Mouse (Mus musculus) MEL (cell line): ENCODE measurements around the gene Rnf7.

Experiments
- CTCF ChIP-seq, 3 experiments: IDR thresholded peaks in 2 of 3; conservative IDR thresholded peaks in 1 of 3; 2 replicates each; pipeline ENCODE4 v1.5.1; 2011 to 2012; ENCODE audit warnings: low read length in 3 of 3, low read depth in 2 of 3, mild to moderate bottlenecking in 2 of 3, improper control_type of control experiment in 1 of 3, inconsistent platforms in 1 of 3, mixed read lengths in 1 of 3, moderate library complexity in 1 of 3; ENCODE audit not compliant: control insufficient read depth in 1 of 3, insufficient read depth in 1 of 3, poor library complexity in 1 of 3, severe bottlenecking in 1 of 3
- GABPA ChIP-seq: IDR thresholded peaks from 2 replicates; pipeline ENCODE4 v1.6.1; 2012; ENCODE audit warnings: low read depth, mild to moderate bottlenecking, inconsistent platforms, low read length, improper control_type of control experiment, moderate library complexity
- GATA1 ChIP-seq: IDR thresholded peaks from 2 replicates; pipeline ENCODE4 v1.6.1; 2011; ENCODE audit warnings: low read depth, low read length, improper control_type of control experiment
- NELFE ChIP-seq: IDR thresholded peaks from 2 replicates; pipeline ENCODE4 v1.6.1; 2011; ENCODE audit warnings: low read depth, low read length, improper control_type of control experiment
- NRF1 ChIP-seq: IDR thresholded peaks from 2 replicates; pipeline ENCODE4 v1.6.1; 2014; ENCODE audit warnings: low read depth, mild to moderate bottlenecking, inconsistent platforms, low read length, improper control_type of control experiment, moderate library complexity; ENCODE audit not compliant: poor library complexity, insufficient read depth, severe bottlenecking
- POLR2A ChIP-seq, 2 experiments: IDR thresholded peaks; 2 replicates each; pipeline ENCODE4 v1.6.1; 2011 to 2012; ENCODE audit warnings: low read length in 2 of 2, mild to moderate bottlenecking in 2 of 2, control low read depth in 1 of 2, improper control_type of control experiment in 1 of 2, low read depth in 1 of 2, moderate library complexity in 1 of 2; ENCODE audit not compliant: control insufficient read depth in 1 of 2, insufficient read depth in 1 of 2, poor library complexity in 1 of 2
- SIN3A ChIP-seq: IDR thresholded peaks from 2 replicates; pipeline ENCODE4 v1.6.1; 2012; ENCODE audit warnings: low read length, improper control_type of control experiment, inconsistent platforms
- TCF12 ChIP-seq: IDR thresholded peaks from 2 replicates; pipeline ENCODE4 v1.6.1; 2014; ENCODE audit warnings: low read depth, mild to moderate bottlenecking, inconsistent platforms, low read length, improper control_type of control experiment, moderate library complexity
- USF1 ChIP-seq: IDR thresholded peaks from 2 replicates; pipeline ENCODE4 v1.6.1; 2014; ENCODE audit warnings: low read depth, mild to moderate bottlenecking, inconsistent platforms, low read length, improper control_type of control experiment, moderate library complexity
- ZNF384 ChIP-seq: IDR thresholded peaks from 2 replicates; pipeline ENCODE4 v1.6.1; 2012; ENCODE audit warnings: low read depth, mild to moderate bottlenecking, inconsistent platforms, low read length, improper control_type of control experiment

GRCm38 (mm10) chr9:96461607-96462006 lies 16.9 kb downstream of the Rnf7 start:
- TF ChIP-seq POLR2A (IDR thresholded peaks at IDR 0.05; ENCODE audit: control insufficient read depth in 1 of 2, insufficient read depth in 1 of 2, low read depth in 1 of 2, low read length in 2 of 2, poor library complexity in 1 of 2) = no peak
- TF ChIP-seq CTCF (IDR thresholded peaks at IDR 0.05 in 2 of 3, conservative IDR thresholded peaks at IDR 0.05 in 1 of 3; ENCODE audit: control insufficient read depth in 1 of 3, insufficient read depth in 1 of 3, low read depth in 2 of 3, low read length in 3 of 3, poor library complexity in 1 of 3, severe bottlenecking in 1 of 3) = peak; percentile 37 to 54 (median 38)
- TF ChIP-seq GATA1 = no peak
- no peak for TF ChIP-seq NELFE
- TF ChIP-seq USF1 = no peak
- TF ChIP-seq NRF1 = no peak
- TF ChIP-seq SIN3A = no peak
- TF ChIP-seq ZNF384 = no peak
- TF ChIP-seq TCF12 = no peak
- no peak for TF ChIP-seq GABPA
